Mouse (Mus musculus): Measurements from ENCODE around the gene Invs. TPM values are rescaled to one million over a fixed set of nuclear protein-coding genes. Genes with fewer than 3 reads are reported as not detected.

The Invs gene
- polyA plus RNA-seq (2012; ENCODE audit: insufficient read depth, insufficient read length, missing spikeins), result 8.3 and 8.5 TPM in 2 replicates

- Histone ChIP-seq H3K27ac (ENCODE audit: insufficient read depth, low read depth, low read length) (peak within 1 kb of the TSS; percentile 56), H3K4me1 (ENCODE audit: control insufficient read depth, insufficient read depth, low read length) (0 out of 2 replicates have a peak, but pooled peaks cover 2% of the 10 kb centered on the region), H3K4me3 (ENCODE audit: insufficient read depth, low read length) (peak within 1 kb of the TSS; percentile 100)
- TF ChIP-seq CTCF (IDR thresholded peaks at IDR 0.05; ENCODE audit: low read depth, low read length) (no peak), POLR2A (IDR thresholded peaks at IDR 0.05; ENCODE audit: borderline replicate concordance, low read depth, low read length) (no peak)
These were observed at the start of gene Invs, which contains the start of gene Erp44 for GRCm38 (mm10) chr4:48279498-48280134. TSS of gene Invs (plus strand) at chr4:48279760. TSS of gene Erp44 (minus strand) at chr4:48279558.

- no peak overlapping the region for H3K4me3 ChIP-seq (ENCODE audit: insufficient read depth, low read length)
- H3K4me1 ChIP-seq (ENCODE audit: control insufficient read depth, insufficient read depth, low read length), result no peaks in the 10 kb centered on the region; the same call in 1 of the 2 replicates
- TF ChIP-seq CTCF (IDR thresholded peaks at IDR 0.05; ENCODE audit: low read depth, low read length), result no peak
- TF ChIP-seq POLR2A (IDR thresholded peaks at IDR 0.05; ENCODE audit: borderline replicate concordance, low read depth, low read length), result no peak
- H3K27ac ChIP-seq (ENCODE audit: insufficient read depth, low read depth, low read length), result no peak overlapping the region
These were observed 42.8 kb upstream of the Invs start for GRCm38 (mm10) chr4:48236721-48237120.

GRCm38 (mm10) chr4:48239046-48239445 lies 40.5 kb upstream of the Invs start:
- no peak overlapping the region for H3K4me3 ChIP-seq (ENCODE audit: insufficient read depth, low read length)
- H3K4me1 ChIP-seq (ENCODE audit: control insufficient read depth, insufficient read depth, low read length), result peaks cover 3% of the 10 kb centered on the region
- no peak for TF ChIP-seq POLR2A (IDR thresholded peaks at IDR 0.05; ENCODE audit: borderline replicate concordance, low read depth, low read length)
- TF ChIP-seq CTCF (IDR thresholded peaks at IDR 0.05; ENCODE audit: low read depth, low read length), result no peak
- H3K27ac ChIP-seq (ENCODE audit: insufficient read depth, low read depth, low read length), result no peak overlapping the region

- H3K4me1 ChIP-seq (ENCODE audit: control insufficient read depth, insufficient read depth, low read length), result peaks cover 5% of the 10 kb centered on the region
- no peak overlapping the region for H3K4me3 ChIP-seq (ENCODE audit: insufficient read depth, low read length)
- TF ChIP-seq CTCF (IDR thresholded peaks at IDR 0.05; ENCODE audit: low read depth, low read length) (no peak), POLR2A (IDR thresholded peaks at IDR 0.05; ENCODE audit: borderline replicate concordance, low read depth, low read length) (no peak)
- H3K27ac ChIP-seq (ENCODE audit: insufficient read depth, low read depth, low read length), result no peak overlapping the region
These were observed 37.1 kb upstream of the Invs start for GRCm38 (mm10) chr4:48242482-48242881.

- H3K27ac ChIP-seq (ENCODE audit: insufficient read depth, low read depth, low read length), result no peak overlapping the region
These were observed 35.8 kb upstream of the Invs start for GRCm38 (mm10) chr4:48243737-48244136.

GRCm38 (mm10) chr4:48244280-48244679 lies 35.3 kb upstream of the Invs start:
- Histone ChIP-seq H3K27ac (ENCODE audit: insufficient read depth, low read depth, low read length) (no peak overlapping the region), H3K4me3 (ENCODE audit: insufficient read depth, low read length) (no peak overlapping the region), H3K4me1 (ENCODE audit: control insufficient read depth, insufficient read depth, low read length) (peaks cover 5% of the 10 kb centered on the region)
- no peak for TF ChIP-seq CTCF (IDR thresholded peaks at IDR 0.05; ENCODE audit: low read depth, low read length)
- TF ChIP-seq POLR2A (IDR thresholded peaks at IDR 0.05; ENCODE audit: borderline replicate concordance, low read depth, low read length), result no peak

More at GRCm38 (mm10) chr4:48243737-48244136, 35.8 kb upstream of the Invs start:
- H3K4me1 ChIP-seq (ENCODE audit: control insufficient read depth, insufficient read depth, low read length), result peaks cover 5% of the 10 kb centered on the region
- TF ChIP-seq CTCF (IDR thresholded peaks at IDR 0.05; ENCODE audit: low read depth, low read length), result no peak
- TF ChIP-seq POLR2A (IDR thresholded peaks at IDR 0.05; ENCODE audit: borderline replicate concordance, low read depth, low read length), result no peak
- H3K4me3 ChIP-seq (ENCODE audit: insufficient read depth, low read length), result no peak overlapping the region

- Histone ChIP-seq H3K4me1 (ENCODE audit: control insufficient read depth, insufficient read depth, low read length) (peaks cover 2% of the 10 kb centered on the region), H3K27ac (ENCODE audit: insufficient read depth, low read depth, low read length) (no peak overlapping the region)
These were observed 26.3 kb upstream of the Invs start for GRCm38 (mm10) chr4:48253266-48253665.

GRCm38 (mm10) chr4:48258045-48258444 lies 21.5 kb upstream of the Invs start:
- H3K27ac ChIP-seq (ENCODE audit: insufficient read depth, low read depth, low read length), result no peak overlapping the region
- H3K4me1 ChIP-seq (ENCODE audit: control insufficient read depth, insufficient read depth, low read length), result peaks cover 2% of the 10 kb centered on the region
- no peak overlapping the region for H3K4me3 ChIP-seq (ENCODE audit: insufficient read depth, low read length)
- no peak for TF ChIP-seq CTCF (IDR thresholded peaks at IDR 0.05; ENCODE audit: low read depth, low read length)
- TF ChIP-seq POLR2A (IDR thresholded peaks at IDR 0.05; ENCODE audit: borderline replicate concordance, low read depth, low read length), result no peak

More at GRCm38 (mm10) chr4:48253266-48253665, 26.3 kb upstream of the Invs start:
- TF ChIP-seq CTCF (IDR thresholded peaks at IDR 0.05; ENCODE audit: low read depth, low read length) (no peak), POLR2A (IDR thresholded peaks at IDR 0.05; ENCODE audit: borderline replicate concordance, low read depth, low read length) (no peak)
- no peak overlapping the region for H3K4me3 ChIP-seq (ENCODE audit: insufficient read depth, low read length)

GRCm38 (mm10) chr4:48267683-48268082 lies 11.9 kb upstream of the Invs start:
- Histone ChIP-seq H3K4me3 (ENCODE audit: insufficient read depth, low read length) (no peak overlapping the region), H3K27ac (ENCODE audit: insufficient read depth, low read depth, low read length) (no peak overlapping the region), H3K4me1 (ENCODE audit: control insufficient read depth, insufficient read depth, low read length) (0 out of 2 replicates have a peak, but pooled peaks cover 2% of the 10 kb centered on the region)
- TF ChIP-seq POLR2A (IDR thresholded peaks at IDR 0.05; ENCODE audit: borderline replicate concordance, low read depth, low read length) (no peak), CTCF (IDR thresholded peaks at IDR 0.05; ENCODE audit: low read depth, low read length) (no peak)

GRCm38 (mm10) chr4:48268127-48268526 lies 11.4 kb upstream of the Invs start:
- TF ChIP-seq POLR2A (IDR thresholded peaks at IDR 0.05; ENCODE audit: borderline replicate concordance, low read depth, low read length), result no peak
- no peak for TF ChIP-seq CTCF (IDR thresholded peaks at IDR 0.05; ENCODE audit: low read depth, low read length)
- H3K4me1 ChIP-seq (ENCODE audit: control insufficient read depth, insufficient read depth, low read length), result 0 out of 2 replicates have a peak, but pooled peaks cover 2% of the 10 kb centered on the region
- H3K27ac ChIP-seq (ENCODE audit: insufficient read depth, low read depth, low read length), result no peak overlapping the region
- no peak overlapping the region for H3K4me3 ChIP-seq (ENCODE audit: insufficient read depth, low read length)
